Mouse (Mus musculus): ENCODE data around the gene Sdf2.
A peak's percentile ranks its signal among the peaks of the same experiment; 100 is the strongest.

DNA sequence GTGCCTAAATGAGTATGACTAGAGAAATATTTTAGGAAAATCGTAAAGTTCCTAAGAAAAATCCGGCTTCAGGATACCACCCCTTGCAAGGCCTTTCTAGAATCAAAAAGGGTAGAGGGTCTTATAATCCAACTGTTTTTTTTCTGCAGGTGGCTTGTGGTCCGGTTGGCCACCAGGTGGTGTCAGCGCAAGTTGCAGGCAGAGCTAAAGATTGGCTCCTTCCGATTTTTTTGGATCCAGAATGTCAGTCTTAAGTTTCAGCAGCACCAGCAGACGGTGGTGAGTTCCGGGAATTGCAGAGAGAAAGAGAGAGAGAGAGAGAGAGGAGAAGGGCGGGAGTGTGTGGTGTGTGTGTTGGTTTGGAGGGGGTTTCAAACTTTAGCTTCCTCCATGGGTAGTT lies 17.0 kb downstream of the Sdf2 start:
- TF ChIP-seq CTCF (IDR thresholded peaks at IDR 0.05; ENCODE audit: low read depth) (peak; percentile 80), EP300 (optimal IDR thresholded peaks at IDR 0.05) (no peak)

All from stomach, postnatal 0 days (tissue).